Mouse (Mus musculus): ENCODE measurements at regions not wholly inside any gene's neighbourhood (a gene's known extent, or its start where the extent isn't known, plus 50 kb on each side); places are given as distances from the start of the nearest gene placed in this dataset.

DNA sequence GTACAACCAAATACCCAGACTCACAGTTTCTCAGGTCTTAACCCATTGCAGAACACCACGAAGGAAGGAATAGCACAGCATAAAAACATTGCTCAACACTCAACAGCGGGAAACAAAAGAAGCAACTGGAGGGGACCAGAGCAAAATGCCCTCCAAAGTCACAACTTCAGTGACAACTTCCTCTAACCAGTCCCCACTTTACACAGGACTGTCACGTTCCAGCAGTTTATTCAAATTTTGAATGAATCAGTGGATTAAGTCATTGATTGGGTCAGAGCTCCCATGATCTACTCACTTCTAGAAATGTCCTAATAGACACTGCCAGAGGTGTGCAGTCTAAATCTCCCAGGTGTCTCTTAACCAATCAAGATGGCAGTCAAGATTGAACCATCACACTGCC is 53.3 kb upstream of the Actbl2 start:
- no peaks in the 10 kb centered on the region for H3K4me1 ChIP-seq (ENCODE audit: control insufficient read depth, insufficient read depth, low read length)
- H3K4me2 ChIP-seq (ENCODE audit: low read depth, severe bottlenecking): no peak overlapping the region
- H3K36me3 ChIP-seq (ENCODE audit: control insufficient read depth, insufficient read depth, low read length): no peaks in the 10 kb centered on the region
- H3K9ac ChIP-seq (ENCODE audit: low read length): no peak overlapping the region
- H3K27ac ChIP-seq (replicated peaks; ENCODE audit: low read depth, low read length): no peak overlapping the region
- H3K27me3 ChIP-seq (ENCODE audit: control insufficient read depth, insufficient read depth, low read length): no peaks in the 10 kb centered on the region
- DNase-seq (ENCODE audit: low spot score): no peak
- WGBS: 91% methylated on average over 3 of the region's 3 CpGs
- H3K4me3 ChIP-seq (ENCODE audit: low read depth, low read length): no peak overlapping the region
- no peak for ATAC-seq (ENCODE audit: insufficient number of reproducible peaks, low FRiP score, low TSS enrichment, low read depth)
- no peaks in the 10 kb centered on the region for H3K9me3 ChIP-seq (ENCODE audit: control insufficient read depth, low read length)

DNA sequence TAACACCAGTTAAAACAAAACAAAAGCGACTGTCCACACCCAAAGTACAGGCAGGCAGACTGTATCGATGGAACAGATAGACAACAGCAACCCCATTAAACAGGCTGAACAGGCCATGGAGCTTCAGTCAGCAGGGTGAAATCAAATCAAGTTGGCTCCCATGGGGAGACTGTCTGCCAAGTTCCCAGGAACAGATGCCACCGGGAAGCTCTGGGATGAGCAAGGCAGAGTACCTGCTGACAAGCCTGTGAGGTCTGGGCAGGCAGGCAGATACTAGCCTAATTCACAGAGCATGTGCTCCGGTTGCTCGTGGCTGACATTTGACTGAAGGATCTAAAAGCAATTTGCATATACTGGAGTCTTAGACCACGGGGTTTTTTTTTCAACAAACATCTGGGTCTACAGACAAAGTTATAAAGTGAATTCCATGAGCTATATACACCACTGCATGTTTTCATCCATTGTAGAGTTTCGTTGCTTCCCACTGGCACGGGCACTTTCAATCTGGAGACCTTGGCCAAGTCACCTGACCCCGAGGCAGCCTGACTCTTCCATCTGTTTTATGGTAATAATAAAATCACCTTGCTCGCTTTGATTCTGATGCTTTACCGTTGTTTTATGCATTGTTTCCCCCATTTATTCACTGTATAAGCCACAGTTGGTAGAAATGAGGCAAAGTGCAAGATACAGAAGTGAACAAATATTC is 50.1 kb upstream of the Actbl2 start:
- H3K36me3 ChIP-seq (ENCODE audit: control insufficient read depth, insufficient read depth, low read length): no peaks in the 10 kb centered on the region
- ATAC-seq (ENCODE audit: insufficient number of reproducible peaks, low FRiP score, low TSS enrichment, low read depth) (no peak), DNase-seq (ENCODE audit: low spot score) (no peak)
- H3K9me3 ChIP-seq (ENCODE audit: control insufficient read depth, low read length): no peaks in the 10 kb centered on the region
- no peak overlapping the region for H3K4me3 ChIP-seq (ENCODE audit: low read depth, low read length)
- H3K4me2 ChIP-seq (ENCODE audit: low read depth, severe bottlenecking): no peak overlapping the region
- H3K4me1 ChIP-seq (ENCODE audit: control insufficient read depth, insufficient read depth, low read length): no peaks in the 10 kb centered on the region
- 87% methylated on average over 11 of the region's 11 CpGs for WGBS
- no peak overlapping the region for H3K9ac ChIP-seq (ENCODE audit: low read length)
- no peaks in the 10 kb centered on the region for H3K27me3 ChIP-seq (ENCODE audit: control insufficient read depth, insufficient read depth, low read length)
- no peak overlapping the region for H3K27ac ChIP-seq (replicated peaks; ENCODE audit: low read depth, low read length)
